Mouse (Mus musculus) telencephalon, adult 2 months (tissue): ENCODE results near the gene Trhr2.
"Not testable (repeated sequence)": the region's sequence is repeated elsewhere in the genome, so short reads cannot be mapped to it uniquely, and the experiment has no call there.

Experiments used
- DNase-seq: peaks from one replicate; pipeline ENCODE4 v3.0.0-alpha.2; 2011; ENCODE audit warnings: low read depth, low spot score

The Trhr2 gene

DNA sequence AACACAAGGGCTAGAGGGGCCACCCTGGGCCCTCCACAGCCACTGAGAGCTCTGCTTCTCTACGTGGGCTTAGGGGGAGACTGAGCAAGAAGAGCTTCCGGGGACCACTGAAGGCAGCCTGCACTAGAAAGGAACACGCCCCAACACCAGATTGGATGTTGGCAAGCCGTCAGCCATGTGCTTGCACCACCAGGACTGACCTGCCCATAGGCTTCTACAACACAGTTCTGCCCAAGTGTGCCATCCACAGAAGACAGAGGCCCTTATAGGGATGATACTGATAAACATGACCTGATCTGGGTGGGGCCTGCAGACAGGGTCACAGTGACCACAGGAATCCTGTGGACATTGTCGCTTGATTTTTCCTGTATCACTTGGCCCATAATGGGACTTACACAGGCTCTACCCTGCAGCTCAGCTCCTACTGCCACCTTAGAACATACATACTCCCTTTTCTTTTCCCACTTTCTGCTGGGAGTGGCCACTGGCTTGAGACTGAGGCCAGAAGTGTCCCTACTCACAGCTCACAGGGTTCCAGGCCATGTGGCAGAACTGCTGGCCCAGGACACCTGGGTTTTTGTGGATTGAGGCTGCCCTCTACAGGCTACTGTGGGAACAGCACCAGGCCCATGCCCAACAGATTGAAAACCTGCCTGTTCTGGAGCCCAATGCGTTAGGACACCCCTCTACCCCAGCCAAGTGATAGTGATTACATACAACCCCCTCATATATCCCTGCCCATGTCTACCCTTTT lies 27.6 kb downstream of the Trhr2 start:
- DNase-seq = no peak

DNA sequence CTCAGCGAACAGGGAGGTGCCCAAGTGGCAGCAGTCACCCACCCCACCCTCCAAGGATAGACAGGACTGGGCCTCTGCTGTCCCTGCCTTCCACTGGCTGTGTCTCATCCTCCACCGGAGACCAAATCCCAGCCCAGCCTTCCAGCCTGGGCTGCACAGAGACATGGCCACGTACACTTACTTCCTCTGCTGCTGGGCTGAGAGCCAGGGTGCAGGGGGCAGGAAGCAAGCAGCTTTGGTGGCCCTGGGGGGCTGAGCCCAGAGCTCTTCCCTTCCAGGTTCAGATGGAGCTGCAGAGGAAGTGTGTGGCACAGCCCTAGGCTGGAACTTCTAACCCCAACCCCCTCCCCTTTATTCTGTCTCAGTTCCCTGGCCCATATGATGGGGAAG lies 29.4 kb downstream of the Trhr2 start:
- no peak for DNase-seq

GRCm38 (mm10) chr8:122330446-122331133 lies 30.0 kb downstream of the Trhr2 start:
- no peak for DNase-seq

DNA sequence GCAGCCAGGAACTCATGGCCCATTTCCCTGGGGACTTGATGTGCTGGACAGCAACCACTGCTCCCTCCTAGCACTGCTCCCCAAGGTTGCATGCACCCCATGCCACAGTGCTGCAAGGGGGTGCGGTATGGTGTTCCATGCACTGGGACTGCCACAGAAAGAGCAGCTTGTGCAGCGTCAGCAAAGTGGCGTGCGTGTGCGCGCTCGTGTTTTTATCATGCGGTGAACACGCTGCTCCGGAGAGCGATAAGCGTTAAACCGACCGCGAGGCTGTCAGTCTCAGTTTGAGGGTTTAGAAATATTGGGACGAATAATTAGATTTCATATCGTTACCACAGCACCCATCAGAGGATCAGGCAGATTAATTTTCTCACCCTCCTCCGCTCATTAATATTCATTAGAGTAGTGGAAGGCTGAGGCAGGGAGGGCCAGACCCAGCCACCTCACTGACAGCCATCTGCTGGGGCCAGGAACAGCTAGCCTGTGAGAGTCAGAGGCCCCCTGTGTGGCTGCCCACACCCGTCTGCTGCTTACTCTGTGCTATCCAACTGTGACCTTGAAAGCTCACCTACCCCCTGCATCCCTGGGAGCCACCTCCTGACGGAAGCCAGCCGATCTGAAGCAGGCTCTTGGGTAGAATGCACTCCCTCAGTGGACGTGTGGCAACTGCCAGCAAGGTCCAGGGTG lies 30.9 kb downstream of the Trhr2 start:
- no peak for DNase-seq

DNA sequence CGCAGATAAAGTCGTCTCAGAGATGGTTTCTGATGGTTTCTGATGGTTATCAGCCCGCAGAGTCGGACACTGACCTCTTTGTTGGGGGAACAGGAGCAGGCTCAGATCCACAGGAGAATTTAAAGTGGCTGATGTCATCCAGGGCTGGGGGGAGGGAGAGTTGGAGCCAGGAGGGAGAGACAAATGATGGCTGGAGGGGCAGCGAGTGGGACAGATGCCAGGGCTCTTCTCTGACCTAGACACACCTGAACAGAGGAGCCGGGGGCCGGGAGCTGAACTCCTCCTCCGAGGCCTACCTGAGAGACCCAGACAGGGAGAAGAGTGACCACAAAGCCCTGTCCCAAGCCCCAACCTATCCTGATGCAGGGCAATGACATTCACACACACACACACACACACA lies 31.5 kb downstream of the Trhr2 start:
- no peak for DNase-seq

- DNase-seq = no peak
Measured at GRCm38 (mm10) chr8:122326114-122326542, 34.4 kb downstream of the Trhr2 start.

DNA sequence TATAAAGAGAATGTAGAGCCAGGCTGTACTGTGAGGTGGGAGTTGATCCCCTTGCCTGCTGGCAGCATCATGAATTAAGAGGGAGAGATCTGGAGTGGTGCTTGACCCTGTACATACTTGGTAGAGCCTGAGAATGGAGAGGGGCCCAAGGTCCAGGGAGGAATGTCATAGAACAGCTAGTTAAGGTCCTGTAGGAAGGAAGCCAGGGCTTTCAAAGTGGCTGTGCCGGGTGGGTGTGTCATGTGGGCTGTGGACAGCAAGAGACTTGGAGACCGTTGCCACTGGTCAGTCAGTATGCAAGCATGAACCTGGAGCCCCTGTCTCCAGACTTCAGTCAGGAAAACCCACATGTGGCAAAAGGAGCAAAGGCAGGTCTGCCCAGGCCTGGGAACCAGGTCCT lies 35.4 kb downstream of the Trhr2 start:
- no peak for DNase-seq

DNA sequence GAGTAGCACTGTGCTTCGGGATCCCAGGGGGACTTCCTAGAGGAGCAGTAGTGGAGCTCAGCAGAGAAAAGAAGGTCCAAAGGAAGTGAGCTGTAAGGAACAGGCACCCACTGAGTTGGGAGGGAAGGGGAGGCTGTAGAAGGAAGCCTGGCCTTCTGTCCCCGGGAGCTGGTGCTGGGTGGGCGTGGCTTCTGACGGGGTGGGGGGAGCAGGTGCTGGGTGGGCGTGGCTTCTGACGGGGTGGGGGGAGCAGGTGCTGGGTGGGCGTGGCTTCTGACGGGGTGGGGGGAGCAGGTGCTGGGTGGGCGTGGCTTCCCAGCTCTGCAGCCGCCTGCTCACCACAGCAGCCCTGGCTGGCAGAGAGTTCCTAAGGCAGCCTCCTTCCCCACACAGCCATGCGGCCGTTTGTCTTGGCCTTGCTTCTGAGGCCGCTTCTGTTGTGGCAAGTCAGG lies 36.6 kb downstream of the Trhr2 start:
- DNase-seq = not testable (repeated sequence)

GRCm38 (mm10) chr8:122322792-122323191 lies 37.8 kb downstream of the Trhr2 start:
- DNase-seq = no peak

GRCm38 (mm10) chr8:122322126-122322525 lies 38.4 kb downstream of the Trhr2 start:
- DNase-seq = no peak

DNA sequence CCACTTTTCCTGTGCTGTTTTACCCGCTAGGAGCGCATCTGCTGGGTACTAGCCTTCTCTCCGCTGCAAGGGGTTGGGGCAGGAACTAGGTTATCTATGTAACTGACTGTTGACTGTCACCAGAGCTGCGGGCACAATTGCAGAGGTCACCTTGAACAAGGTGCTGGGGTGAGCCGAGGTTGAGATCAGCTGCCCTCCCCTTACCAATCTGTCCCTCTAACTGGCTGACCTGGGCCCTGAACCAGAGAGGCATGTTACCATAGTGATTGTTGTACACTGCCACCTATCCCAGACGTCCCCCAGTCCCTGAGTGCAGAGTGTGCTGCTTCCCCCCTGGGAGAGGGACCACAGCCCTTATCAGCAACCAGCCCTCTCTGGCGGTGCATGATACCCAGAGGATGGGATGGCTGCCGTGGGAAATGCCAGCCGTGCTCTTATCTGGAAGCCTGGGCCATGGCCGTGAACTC lies 39.1 kb downstream of the Trhr2 start:
- no peak for DNase-seq

- no peak for DNase-seq
Measured at GRCm38 (mm10) chr8:122320541-122320940, 40.0 kb downstream of the Trhr2 start.

DNA sequence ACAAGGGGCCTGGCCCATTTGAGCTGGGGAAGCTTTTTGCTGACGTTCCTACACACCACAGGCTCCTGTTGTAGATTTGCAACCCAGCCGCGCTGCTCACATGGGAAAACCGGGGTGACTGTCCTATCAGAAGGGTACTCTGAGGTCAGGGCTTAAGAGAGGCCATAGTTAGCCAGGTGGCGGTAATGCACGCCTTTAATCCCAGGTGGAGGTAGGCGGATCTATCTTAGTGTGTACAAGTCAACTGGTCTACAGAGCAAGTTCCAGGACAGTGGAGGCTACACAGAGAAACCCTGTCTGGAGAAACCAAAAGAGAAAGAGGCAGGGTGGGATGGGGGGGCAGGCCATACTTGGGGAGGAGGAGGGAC lies 40.9 kb downstream of the Trhr2 start:
- no peak for DNase-seq

GRCm38 (mm10) chr8:122319045-122319707 lies 41.4 kb downstream of the Trhr2 start:
- no peak for DNase-seq

DNA sequence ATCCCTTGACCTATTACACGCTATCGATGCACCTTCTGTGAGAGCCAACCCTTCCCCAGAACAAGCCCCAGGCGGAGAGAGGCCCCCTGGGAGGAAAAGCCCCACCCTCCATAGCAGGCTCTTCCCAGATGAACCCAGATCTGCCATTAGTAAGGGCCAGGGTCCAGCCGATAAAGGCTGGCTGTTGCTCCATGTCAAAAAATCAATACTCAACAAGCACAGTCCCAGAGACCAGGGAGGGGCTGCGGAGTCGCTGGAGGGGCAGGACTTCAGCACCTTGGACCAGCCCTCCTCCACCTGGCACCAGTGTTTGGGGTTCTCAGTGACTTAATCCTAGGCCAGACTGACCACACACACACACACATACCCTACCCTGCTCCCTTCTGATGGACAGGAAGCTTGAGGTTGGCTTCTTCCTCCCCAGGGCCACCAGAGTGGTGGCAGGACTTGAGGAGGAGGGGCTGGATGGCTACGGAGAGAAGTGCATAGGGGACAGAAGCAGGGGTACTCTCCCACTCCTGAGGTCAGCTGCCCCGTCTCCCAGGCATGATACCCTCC lies 42.5 kb downstream of the Trhr2 start:
- DNase-seq = no peak

DNA sequence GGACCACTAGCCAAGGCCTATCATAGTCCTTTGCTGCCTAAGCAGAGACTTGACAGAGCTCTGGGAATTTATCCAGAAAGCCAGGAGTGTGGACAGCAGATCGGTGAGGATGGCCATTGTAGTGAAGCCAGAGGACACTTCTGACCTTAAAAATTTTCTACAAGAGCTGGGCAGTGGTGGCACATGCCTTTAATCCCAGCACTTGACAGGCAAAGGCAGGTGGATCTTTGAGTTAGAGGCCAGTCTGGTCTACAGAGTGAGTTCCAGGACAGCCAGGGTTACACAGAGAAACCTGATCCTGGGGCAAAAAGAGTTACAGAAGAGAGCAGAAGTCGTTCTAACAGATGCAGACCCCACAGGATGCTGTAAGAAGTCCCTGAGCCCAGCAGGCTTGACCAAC lies 44.1 kb downstream of the Trhr2 start:
- no peak for DNase-seq

GRCm38 (mm10) chr8:122314899-122315496 lies 45.5 kb downstream of the Trhr2 start:
- no peak for DNase-seq

- DNase-seq = no peak
Measured at GRCm38 (mm10) chr8:122313310-122313709, 47.2 kb downstream of the Trhr2 start.

DNA sequence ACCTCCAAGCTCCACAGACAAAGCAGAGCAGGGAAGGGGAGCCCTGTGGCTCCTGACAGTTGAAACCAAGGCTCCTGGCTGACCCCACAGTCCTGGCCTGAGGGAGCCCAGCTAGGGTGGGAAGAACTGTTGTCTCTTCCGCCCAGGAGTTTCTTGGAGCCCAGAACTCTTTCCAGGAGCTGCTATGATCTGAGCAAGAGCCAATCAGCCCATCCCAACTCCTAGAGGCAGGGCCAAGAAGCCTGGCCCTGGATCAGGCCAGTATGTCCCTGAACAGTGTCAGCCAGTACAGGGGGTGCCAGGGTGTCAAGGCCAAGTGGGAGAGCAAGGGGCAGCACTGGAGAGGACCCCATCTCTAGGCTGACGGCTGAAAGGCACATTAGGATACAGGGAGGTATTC lies 48.0 kb downstream of the Trhr2 start:
- no peak for DNase-seq

GRCm38 (mm10) chr8:122311115-122311514 lies 49.4 kb downstream of the Trhr2 start:
- no peak for DNase-seq

- no peak for DNase-seq
Measured at GRCm38 (mm10) chr8:122309272-122309671, 51.3 kb downstream of the Trhr2 start.
